Comparison of ENCODE assay signal across 7 mouse cellular contexts in the genomic region with DNA sequence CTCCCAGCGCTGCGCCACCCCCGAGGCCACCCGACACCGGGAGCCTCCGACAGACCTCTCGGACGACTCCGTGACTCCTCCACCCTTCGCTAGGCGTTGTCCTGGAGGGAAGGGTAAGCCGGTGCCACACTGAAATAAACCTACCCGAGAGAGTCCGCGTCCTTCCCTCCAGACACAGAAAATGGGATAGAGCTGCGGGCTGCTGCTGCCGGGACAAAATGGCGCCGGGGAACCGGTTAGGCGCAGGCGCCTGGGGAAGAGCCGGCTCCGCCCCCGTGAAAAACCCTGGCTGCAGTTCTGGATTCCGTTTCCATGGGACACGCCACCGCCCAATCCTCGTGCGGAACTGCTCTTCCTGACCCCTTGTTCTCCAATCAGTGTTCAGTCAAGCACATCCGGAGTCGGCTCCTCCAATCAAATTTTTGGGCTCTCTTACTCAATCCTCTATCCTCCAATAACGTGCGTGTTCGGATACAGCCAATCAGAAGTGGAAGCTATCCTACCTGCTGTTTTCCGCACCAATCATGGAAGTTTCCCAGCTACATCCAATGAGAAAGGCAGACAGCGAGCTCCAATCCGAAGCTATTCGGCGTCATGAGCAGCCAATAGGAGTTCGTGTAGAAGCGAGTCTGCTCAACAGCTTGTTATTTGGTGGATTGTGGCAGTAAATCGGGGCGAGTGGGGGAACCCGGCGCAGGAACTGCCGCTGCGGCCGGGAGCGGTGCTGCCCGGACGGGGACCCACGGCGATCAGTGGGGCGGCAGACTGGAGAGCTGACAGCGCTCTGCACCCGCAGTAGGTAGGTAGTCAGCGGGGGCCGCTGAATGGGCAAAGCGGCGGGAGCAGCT. TPM values are rescaled to one million over a fixed set of nuclear protein-coding genes. Genes with fewer than 3 reads are reported as not detected.
DNase-seq lines count a peak whose midpoint lies in the region; ATAC-seq lines count a peak whose summit lies in the region.

A gene (plus strand): TSS at position 628 of the 848 bp plus-strand sequence.

- H3K9ac ChIP-seq in embryonic facial prominence, embryonic 11.5 days (replicated peaks; ENCODE audit: low read length): peak within 1 kb of the TSS; percentile 89
- peak within 1 kb of the TSS; percentile 78 for H3K9ac ChIP-seq in midbrain, embryonic 13.5 days (replicated peaks)

- H3K4me1 ChIP-seq in embryonic facial prominence, embryonic 11.5 days (ENCODE audit: control insufficient read depth, insufficient read depth, low read length): no peaks in the 10 kb centered on the region; the same call in 1 of the 2 replicates
- peaks cover 16% of the 10 kb centered on the region for H3K4me1 ChIP-seq in limb, embryonic 10.5 days
- peaks cover 37% of the 10 kb centered on the region for H3K4me1 ChIP-seq in midbrain, embryonic 13.5 days (replicated peaks)

- DNase-seq in adrenal gland, postnatal 14 days: peak; percentile 98
- DNase-seq in embryonic facial prominence, embryonic 11.5 days (ENCODE audit: low spot score): peak; percentile 99
- peak; percentile 100 for DNase-seq in kidney, adult 11 months
- peak; percentile 95 for DNase-seq in limb, embryonic 10.5 days (ENCODE audit: low spot score)
- peak; percentile 94 for DNase-seq in spleen, adult 12 weeks (ENCODE audit: low spot score)

- H3K36me3 ChIP-seq in embryonic facial prominence, embryonic 11.5 days (replicated peaks; ENCODE audit: control insufficient read depth, insufficient read depth, low read depth, low read length): no peaks in the 10 kb centered on the region
- peaks cover 38% of the 10 kb centered on the region for H3K36me3 ChIP-seq in limb, embryonic 10.5 days
- peaks cover 19% of the 10 kb centered on the region for H3K36me3 ChIP-seq in midbrain, embryonic 13.5 days

- H3K4me3 ChIP-seq in embryonic facial prominence, embryonic 11.5 days (ENCODE audit: low read depth, low read length): peak within 1 kb of the TSS; percentile 97
- peak within 1 kb of the TSS; percentile 94 for H3K4me3 ChIP-seq in limb, embryonic 10.5 days
- peak within 1 kb of the TSS; percentile 79 for H3K4me3 ChIP-seq in midbrain, embryonic 13.5 days (replicated peaks)

- peak within 1 kb of the TSS; percentile 95 for H3K27ac ChIP-seq in embryonic facial prominence, embryonic 11.5 days (replicated peaks; ENCODE audit: low read depth, low read length)
- H3K27ac ChIP-seq in limb, embryonic 10.5 days: peak within 1 kb of the TSS; percentile 98
- peak within 1 kb of the TSS; percentile 94 for H3K27ac ChIP-seq in midbrain, embryonic 13.5 days

- WGBS in embryonic facial prominence, embryonic 11.5 days: under 1% methylated on average over 58 of the region's 61 CpGs
- WGBS in limb, embryonic 10.5 days: under 1% methylated on average over 61 of the region's 61 CpGs
- under 1% methylated on average over 61 of the region's 61 CpGs for WGBS in midbrain, embryonic 13.5 days

- H3K9me3 ChIP-seq in embryonic facial prominence, embryonic 11.5 days (replicated peaks; ENCODE audit: control insufficient read depth, low read length): no peaks in the 10 kb centered on the region
- no peaks in the 10 kb centered on the region for H3K9me3 ChIP-seq in limb, embryonic 10.5 days (replicated peaks)
- no peaks in the 10 kb centered on the region for H3K9me3 ChIP-seq in midbrain, embryonic 13.5 days

- peak; percentile 99 for ATAC-seq in embryonic facial prominence, embryonic 11.5 days (replicated peaks; ENCODE audit: insufficient number of reproducible peaks, low FRiP score, low TSS enrichment, low read depth)
- peak; percentile 83 for ATAC-seq in granulocyte monocyte progenitor cell, adult 5-6 weeks (replicated peaks; ENCODE audit: poor library complexity, severe bottlenecking)
- ATAC-seq in midbrain, embryonic 13.5 days: peak; percentile 98

- no peaks in the 10 kb centered on the region for H3K27me3 ChIP-seq in embryonic facial prominence, embryonic 11.5 days (ENCODE audit: control insufficient read depth, insufficient read depth, low read length)
- no peaks in the 10 kb centered on the region for H3K27me3 ChIP-seq in limb, embryonic 10.5 days (ENCODE audit: low read depth, poor library complexity, severe bottlenecking)
- no peaks in the 10 kb centered on the region for H3K27me3 ChIP-seq in midbrain, embryonic 13.5 days

- H3K4me2 ChIP-seq in embryonic facial prominence, embryonic 11.5 days (ENCODE audit: low read depth, low read length): peak within 1 kb of the TSS; percentile 64
- H3K4me2 ChIP-seq in midbrain, embryonic 13.5 days (replicated peaks): peak within 1 kb of the TSS; percentile 81

RNA-seq across cellular contexts. Expression of the gene that starts here (rescaled TPM):
- total RNA-seq in adrenal gland, postnatal 14 days (2021): 24.8 and 27.5 TPM in 2 replicates
- 30.3 and 33.9 TPM in 2 replicates for polyA plus RNA-seq in embryonic facial prominence, embryonic 11.5 days (2014; fragmentation: Nextera tagmentation; extraction: Ambion mirVana)
- 23.8 and 26.9 TPM in 2 replicates for total RNA-seq in granulocyte monocyte progenitor cell, adult 5-6 weeks (2014; fragmentation: Nextera tagmentation)
- 43.3 and 46.0 TPM in 2 replicates for total RNA-seq in granulocyte monocyte progenitor cell, adult 5-6 weeks (2017)
- polyA plus RNA-seq in limb, embryonic 10.5 days (2016; fragmentation: Nextera tagmentation; extraction: Ambion mirVana): 24.8 and 31.2 TPM in 2 replicates
- polyA plus RNA-seq in midbrain, embryonic 13.5 days (2015; fragmentation: Nextera tagmentation; extraction: Ambion mirVana): 46.3 and 46.8 TPM in 2 replicates

Comparison
In these comparisons a context has a peak if more than half of its experiments do, and no peak if none do; other contexts are left out.
1. Peak in every context shown above with its lines: DNase-seq, ATAC-seq, H3K4me3 ChIP-seq and H3K27ac ChIP-seq.